ENCODE assay signal across 24 mouse cellular contexts in the genomic region with DNA sequence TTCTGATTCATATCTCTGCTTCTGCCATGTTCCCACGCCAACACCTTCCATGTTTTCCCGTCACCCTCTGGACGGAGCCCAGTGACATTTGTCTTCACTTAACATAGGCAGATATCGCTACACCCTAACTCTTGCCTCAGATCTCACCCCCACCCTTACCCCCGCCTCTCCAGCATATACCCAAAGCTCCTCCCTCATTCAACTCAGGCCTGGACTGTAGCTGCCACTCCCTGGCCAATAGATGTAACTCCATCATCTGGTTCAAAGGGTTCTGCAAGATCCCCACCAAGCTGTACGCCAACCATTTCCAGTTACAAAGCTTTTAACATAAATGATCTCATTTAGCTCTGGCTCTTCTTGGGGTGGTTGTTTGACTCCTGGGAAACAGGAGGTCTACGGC. TPM values are rescaled to one million over a fixed set of nuclear protein-coding genes. Genes with fewer than 3 reads are reported as not detected.
A peak's percentile ranks its signal among the peaks of the same experiment; 100 is the strongest.
DNase-seq lines count a peak whose midpoint lies in the region; ATAC-seq and TF ChIP-seq lines count a peak whose summit lies in the region.
"Had no signal": no experiment of that assay in that cellular context is flagged by ENCODE, and none has a peak within 500 bp of the region (broad histone marks: within the 10 kb centered on the region; RNA-seq: fewer than 3 reads in every experiment).

No protein-coding gene starts in this region.

- TF ChIP-seq POLR2A in lung, adult 2 months (IDR thresholded peaks at IDR 0.05; ENCODE audit: borderline replicate concordance, extremely low read depth, low read depth, low read length), result no peak

- H3K27ac ChIP-seq in forebrain, postnatal 0 days (ENCODE audit: low read depth, low read length), result no peak overlapping the region
- H3K27ac ChIP-seq in forebrain, embryonic 12.5 days, result no peak overlapping the region
- H3K27ac ChIP-seq in hindbrain, postnatal 0 days, result no peak overlapping the region
- H3K27ac ChIP-seq in hindbrain, embryonic 16.5 days (ENCODE audit: low read depth, low read length), result no peak overlapping the region
- no peak overlapping the region for H3K27ac ChIP-seq in lung, postnatal 0 days (ENCODE audit: low read length)
- H3K27ac ChIP-seq: embryonic facial prominence, embryonic 15.5 days; gastrocnemius, adult 2 months; left cerebral cortex, adult 2 months; liver, embryonic 14.5 days; midbrain, embryonic 10.5 days; neural tube, embryonic 15.5 days had no signal

- H3K36me3 ChIP-seq in forebrain, postnatal 0 days (ENCODE audit: insufficient read depth), result no peaks in the 10 kb centered on the region
- no peaks in the 10 kb centered on the region for H3K36me3 ChIP-seq in forebrain, embryonic 12.5 days (replicated peaks)
- no peaks in the 10 kb centered on the region for H3K36me3 ChIP-seq in hindbrain, postnatal 0 days (ENCODE audit: insufficient read depth, low read length)
- H3K36me3 ChIP-seq in hindbrain, embryonic 16.5 days (ENCODE audit: control insufficient read depth, insufficient read depth, low read length), result no peaks in the 10 kb centered on the region
- no peaks in the 10 kb centered on the region for H3K36me3 ChIP-seq in lung, postnatal 0 days (ENCODE audit: insufficient read depth, low read length)
- H3K36me3 ChIP-seq: embryonic facial prominence, embryonic 15.5 days; midbrain, embryonic 10.5 days; neural tube, embryonic 15.5 days had no signal

- TF ChIP-seq CTCF in forebrain, postnatal 0 days (IDR thresholded peaks at IDR 0.05; ENCODE audit: low read depth), result peak; percentile 34
- TF ChIP-seq CTCF in hindbrain, postnatal 0 days (IDR thresholded peaks at IDR 0.05; ENCODE audit: low read depth), result peak; percentile 55
- peak; percentile 52 for TF ChIP-seq CTCF in lung, postnatal 0 days (IDR thresholded peaks at IDR 0.05)
- no peak for TF ChIP-seq CTCF in lung, adult 2 months (IDR thresholded peaks at IDR 0.05; ENCODE audit: insufficient read depth, low read length)

- ATAC-seq in forebrain, postnatal 0 days, result no peak
- no peak for ATAC-seq in forebrain, embryonic 12.5 days (ENCODE audit: low FRiP score)
- ATAC-seq in hindbrain, postnatal 0 days, result no peak
- no peak for ATAC-seq in hindbrain, embryonic 16.5 days
- peak; percentile 66 for ATAC-seq in lung, postnatal 0 days
- ATAC-seq: CD4-positive, CD25-positive, alpha-beta regulatory T cell, adult 4 months; Patski had no signal

- H3K9ac ChIP-seq in forebrain, postnatal 0 days, result no peak overlapping the region
- H3K9ac ChIP-seq in forebrain, embryonic 12.5 days, result no peak overlapping the region
- no peak overlapping the region for H3K9ac ChIP-seq in hindbrain, postnatal 0 days (replicated peaks; ENCODE audit: low read length)
- H3K9ac ChIP-seq in hindbrain, embryonic 16.5 days (ENCODE audit: low read depth, low read length), result no peak overlapping the region
- no peak overlapping the region for H3K9ac ChIP-seq in lung, postnatal 0 days (replicated peaks; ENCODE audit: low read depth)
- H3K9ac ChIP-seq: embryonic facial prominence, embryonic 15.5 days; liver, embryonic 14.5 days; neural tube, embryonic 15.5 days had no signal

- H3K4me3 ChIP-seq in forebrain, postnatal 0 days (ENCODE audit: low read depth, low read length), result no peak overlapping the region
- H3K4me3 ChIP-seq in forebrain, embryonic 12.5 days (replicated peaks), result no peak overlapping the region
- H3K4me3 ChIP-seq in hindbrain, postnatal 0 days (ENCODE audit: low read length), result no peak overlapping the region
- H3K4me3 ChIP-seq in hindbrain, embryonic 16.5 days (ENCODE audit: low read length), result no peak overlapping the region
- H3K4me3 ChIP-seq in lung, postnatal 0 days (ENCODE audit: low read depth, low read length), result no peak overlapping the region
- no peak overlapping the region for H3K4me3 ChIP-seq in lung, adult 2 months (replicated peaks; ENCODE audit: extremely low read depth, low read depth, low read length)
- H3K4me3 ChIP-seq: embryonic facial prominence, embryonic 15.5 days; gastrocnemius, adult 2 months; left cerebral cortex, adult 2 months; neural tube, embryonic 15.5 days had no signal

- peaks cover 46% of the 10 kb centered on the region for H3K4me1 ChIP-seq in forebrain, postnatal 0 days (ENCODE audit: insufficient read depth)
- peaks cover 90% of the 10 kb centered on the region for H3K4me1 ChIP-seq in forebrain, embryonic 12.5 days
- peaks cover 28% of the 10 kb centered on the region for H3K4me1 ChIP-seq in hindbrain, postnatal 0 days (ENCODE audit: insufficient read depth, low read length)
- peaks cover 43% of the 10 kb centered on the region for H3K4me1 ChIP-seq in hindbrain, embryonic 16.5 days (ENCODE audit: control insufficient read depth, insufficient read depth, low read depth, low read length)
- H3K4me1 ChIP-seq in lung, postnatal 0 days (ENCODE audit: insufficient read depth, low read depth, low read length), result peaks cover 3% of the 10 kb centered on the region; the same call in 1 of the 2 replicates
- peaks cover 4% of the 10 kb centered on the region for H3K4me1 ChIP-seq in lung, adult 2 months (ENCODE audit: control insufficient read depth, insufficient read depth, low read length)

- no peak for TF ChIP-seq EP300 in lung, postnatal 0 days (IDR thresholded peaks at IDR 0.05)

- no peaks in the 10 kb centered on the region for H3K27me3 ChIP-seq in forebrain, postnatal 0 days (ENCODE audit: insufficient read depth, low read length)
- peaks cover 36% of the 10 kb centered on the region for H3K27me3 ChIP-seq in forebrain, embryonic 12.5 days
- H3K27me3 ChIP-seq in hindbrain, postnatal 0 days (ENCODE audit: insufficient read depth, low read length), result peaks cover 8% of the 10 kb centered on the region; the same call in 1 of the 2 replicates
- H3K27me3 ChIP-seq in hindbrain, embryonic 16.5 days (replicated peaks; ENCODE audit: control insufficient read depth, insufficient read depth, low read length), result no peaks in the 10 kb centered on the region
- H3K27me3 ChIP-seq in lung, postnatal 0 days (replicated peaks; ENCODE audit: insufficient read depth, low read length), result 0 out of 2 replicates have a peak, but pooled peaks cover 5% of the 10 kb centered on the region
- H3K27me3 ChIP-seq: Patski had no signal

- 79% methylated on average over 7 of the region's 7 CpGs for WGBS in forebrain, postnatal 0 days
- 72% methylated on average over 7 of the region's 7 CpGs for WGBS in forebrain, embryonic 12.5 days
- 79% methylated on average over 7 of the region's 7 CpGs for WGBS in hindbrain, postnatal 0 days
- 81% methylated on average over 7 of the region's 7 CpGs for WGBS in hindbrain, embryonic 16.5 days
- 69% methylated on average over 7 of the region's 7 CpGs for whole genome bisulfite sequencing in lung, postnatal 0 days
- 89% methylated on average over 7 of the region's 7 CpGs for whole genome bisulfite sequencing in lung, adult 2 months

- no peaks in the 10 kb centered on the region for H3K9me3 ChIP-seq in forebrain, postnatal 0 days (ENCODE audit: low read length)
- no peaks in the 10 kb centered on the region for H3K9me3 ChIP-seq in forebrain, embryonic 12.5 days
- no peaks in the 10 kb centered on the region for H3K9me3 ChIP-seq in hindbrain, postnatal 0 days (ENCODE audit: low read length)
- H3K9me3 ChIP-seq in hindbrain, embryonic 16.5 days (ENCODE audit: control insufficient read depth, low read length), result no peaks in the 10 kb centered on the region
- H3K9me3 ChIP-seq in lung, postnatal 0 days (ENCODE audit: low read length), result no peaks in the 10 kb centered on the region
- H3K9me3 ChIP-seq: embryonic facial prominence, embryonic 15.5 days; midbrain, embryonic 10.5 days; neural tube, embryonic 15.5 days had no signal

- no peak for DNase-seq in forebrain, postnatal 0 days
- peak; percentile 52 for DNase-seq in hindbrain, postnatal 0 days (ENCODE audit: low spot score)
- DNase-seq in lung, postnatal 0 days (ENCODE audit: low spot score), result peak; percentile 72
- DNase-seq in lung, adult 2 months, result no peak
- no peak for DNase-seq in spleen, adult 12 weeks (ENCODE audit: low spot score)
- DNase-seq: adrenal gland, postnatal 36 days; cerebellum, adult 11 months; cerebellum, adult 9-11 months; gastrocnemius, adult 2 months; heart, postnatal 4 days; kidney, adult 18-20 months had no signal

- H3K4me2 ChIP-seq in forebrain, postnatal 0 days (ENCODE audit: low read depth), result no peak overlapping the region
- H3K4me2 ChIP-seq in forebrain, embryonic 12.5 days, result no peak overlapping the region
- no peak overlapping the region for H3K4me2 ChIP-seq in hindbrain, postnatal 0 days (ENCODE audit: low read depth, low read length)
- no peak overlapping the region for H3K4me2 ChIP-seq in hindbrain, embryonic 16.5 days (ENCODE audit: low read length)
- H3K4me2 ChIP-seq in lung, postnatal 0 days (replicated peaks; ENCODE audit: low read depth, low read length), result no peak overlapping the region
- H3K4me2 ChIP-seq: embryonic facial prominence, embryonic 15.5 days had no signal

RNA-seq across cellular contexts. Expression of a gene that starts 32.0 kb away (rescaled TPM):
- total RNA-seq in forebrain, postnatal 0 days (2014; rRNA removed), result 56.4 and 57.6 TPM in 2 replicates
- 37.1 and 39.2 TPM in 2 replicates for polyA plus RNA-seq in forebrain, postnatal 0 days (2015; fragmentation: Nextera tagmentation; extraction: Ambion mirVana)
- 9.7 and 11.3 TPM in 2 replicates for polyA plus RNA-seq in forebrain, embryonic 12.5 days (2016; fragmentation: Nextera tagmentation; extraction: Ambion mirVana)
- 23.0 and 24.4 TPM in 2 replicates for total RNA-seq in hindbrain, postnatal 0 days (2014; rRNA removed)
- 18.8 TPM in 2 replicates for polyA plus RNA-seq in hindbrain, postnatal 0 days (2015; fragmentation: Nextera tagmentation; extraction: Ambion mirVana)
- polyA plus RNA-seq in hindbrain, embryonic 16.5 days (2015; fragmentation: Nextera tagmentation; extraction: Ambion mirVana), result 20.8 and 22.5 TPM in 2 replicates
- 3.7 and 5.5 TPM in 2 replicates for polyA plus RNA-seq in lung, postnatal 0 days (2015; fragmentation: Nextera tagmentation; extraction: Ambion mirVana)
- polyA plus RNA-seq in lung, adult 2 months (2012; rRNA removed), result 3.1 and 3.9 TPM in 2 replicates

RNA-seq across cellular contexts. Expression of a gene that starts 59.9 kb away (rescaled TPM):
- 102 and 123 TPM in 2 replicates for total RNA-seq in forebrain, postnatal 0 days (2014; rRNA removed)
- 41.0 and 55.1 TPM in 2 replicates for polyA plus RNA-seq in forebrain, postnatal 0 days (2015; fragmentation: Nextera tagmentation; extraction: Ambion mirVana)
- polyA plus RNA-seq in forebrain, embryonic 12.5 days (2016; fragmentation: Nextera tagmentation; extraction: Ambion mirVana), result 55.9 and 74.5 TPM in 2 replicates
- 86.1 and 103 TPM in 2 replicates for total RNA-seq in hindbrain, postnatal 0 days (2014; rRNA removed)
- 20.3 and 22.2 TPM in 2 replicates for polyA plus RNA-seq in hindbrain, postnatal 0 days (2015; fragmentation: Nextera tagmentation; extraction: Ambion mirVana)
- 20.2 and 27.3 TPM in 2 replicates for polyA plus RNA-seq in hindbrain, embryonic 16.5 days (2015; fragmentation: Nextera tagmentation; extraction: Ambion mirVana)
- polyA plus RNA-seq in lung, postnatal 0 days (2015; fragmentation: Nextera tagmentation; extraction: Ambion mirVana), result not detected in 2 replicates
- 0.18 and 0.28 TPM in 2 replicates for polyA plus RNA-seq in lung, adult 2 months (2012; rRNA removed)
- total RNA-seq: adrenal gland, postnatal 36 days; common myeloid progenitor, adult 5-6 weeks; gastrocnemius, adult 2 months; gastrocnemius, postnatal 4 days had no signal
- polyA plus RNA-seq: CD4-positive, CD25-positive, alpha-beta regulatory T cell, adult 4 months; kidney, embryonic 16.5 days; Patski; thymus, postnatal 0 days had no signal

Comparison
In these comparisons a context has a peak if more than half of its experiments do, and no peak if none do; other contexts are left out.
1. DNase-seq: peak in hindbrain, postnatal 0 days (single experiment) and lung, postnatal 0 days (single experiment); none in forebrain, postnatal 0 days (single experiment), lung, adult 2 months (single experiment) and spleen, adult 12 weeks (single experiment).
2. RNA of a gene that starts 59.9 kb away (polyA plus RNA-seq): 55.9 to 74.5 TPM in forebrain, embryonic 12.5 days, 41.0 to 55.1 TPM in forebrain, postnatal 0 days, 20.3 to 22.2 TPM in hindbrain, postnatal 0 days and 20.2 to 27.3 TPM in hindbrain, embryonic 16.5 days; 0.18 to 0.28 TPM in lung, adult 2 months and not detected in lung, postnatal 0 days; every median in the first group is over 10 times any median in the second.